Mouse (Mus musculus) erythroblast, embryonic 14.5 days (primary cell): Measurements from ENCODE around the gene Prdm16.

Source experiments
- GATA1 ChIP-seq: IDR thresholded peaks from 2 replicates; pipeline ENCODE4 v1.6.1; 2012; ENCODE audit warnings: low read length, inconsistent platforms, mixed read lengths
- TAL1 ChIP-seq: IDR thresholded peaks from 3 replicates; pipeline ENCODE4 v1.6.1; 2012; ENCODE audit warnings: low read length, inconsistent platforms, mixed read lengths

DNA sequence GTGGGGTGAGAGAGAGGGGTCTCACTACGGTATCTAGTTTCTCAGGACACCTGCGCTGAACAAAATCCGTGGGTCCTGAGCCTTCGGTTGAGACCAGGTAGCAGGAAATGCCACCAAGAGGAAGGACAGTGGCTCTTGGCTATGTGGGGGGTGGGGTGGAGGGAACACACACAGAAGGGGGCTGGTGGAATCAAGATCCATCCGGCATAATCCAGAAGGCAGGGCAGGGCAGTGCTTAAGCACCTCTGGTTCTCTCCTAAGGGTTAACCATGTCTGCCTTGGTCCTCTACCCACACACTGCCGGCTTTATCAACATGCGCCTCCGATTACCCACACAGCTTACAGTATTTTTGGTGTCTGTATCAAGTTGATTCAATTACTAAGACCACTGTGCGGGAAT, 191.0 kb downstream of the Prdm16 start:
- TF ChIP-seq GATA1 (no peak), TAL1 (no peak)
